Mouse (Mus musculus) T-helper 2 cell (primary cell): ENCODE measurements around the gene Jazf1.

ENCODE experiments used
- in situ Hi-C: fragments of 300-600 bp; cut with MboI, MseI; formaldehyde crosslinking; loops from one replicate; pipeline ENCODE4 v1.15.1; 2025; ENCODE audit warnings: high pct_unique_total_duplicates

Gene Jazf1

GRCm38 (mm10) chr6:52912143-52912918, 156.1 kb downstream of the Jazf1 start:
- in situ Hi-C loops = no loop called here

GRCm38 (mm10) chr6:52906801-52907200, 161.6 kb downstream of the Jazf1 start:
- in situ Hi-C loops = loop anchor here (5.0 kb wide), 1 partner anchor 60 kb away; no protein-coding TSS in a partner anchor

- in situ Hi-C loops = loop anchor here (5.0 kb wide), 1 partner anchor 58 kb away; no protein-coding TSS in a partner anchor
These were observed 163.3 kb downstream of the Jazf1 start for GRCm38 (mm10) chr6:52905100-52905499.

GRCm38 (mm10) chr6:52903226-52903960, 165.0 kb downstream of the Jazf1 start:
- in situ Hi-C loops = no loop called here

- in situ Hi-C loops = no loop called here
These were observed 168.7 kb downstream of the Jazf1 start for GRCm38 (mm10) chr6:52899574-52900245.

- in situ Hi-C loops = no loop called here
These were observed 173.4 kb downstream of the Jazf1 start for GRCm38 (mm10) chr6:52895075-52895474.

- in situ Hi-C loops = no loop called here
These were observed 174.0 kb downstream of the Jazf1 start for GRCm38 (mm10) chr6:52894501-52894823.

GRCm38 (mm10) chr6:52893811-52894500, 174.5 kb downstream of the Jazf1 start:
- in situ Hi-C loops = no loop called here

- in situ Hi-C loops = no loop called here
These were observed 175.5 kb downstream of the Jazf1 start for GRCm38 (mm10) chr6:52892978-52893377.

- in situ Hi-C loops = no loop called here
These were observed 180.8 kb downstream of the Jazf1 start for GRCm38 (mm10) chr6:52887541-52888203.

- in situ Hi-C loops = no loop called here
These were observed 184.7 kb downstream of the Jazf1 start for GRCm38 (mm10) chr6:52883773-52884172.

- in situ Hi-C loops = no loop called here
These were observed 191.3 kb downstream of the Jazf1 start for GRCm38 (mm10) chr6:52877176-52877575.

GRCm38 (mm10) chr6:52871306-52871705, 197.1 kb downstream of the Jazf1 start:
- in situ Hi-C loops = no loop called here

- in situ Hi-C loops = no loop called here
These were observed 199.2 kb downstream of the Jazf1 start for GRCm38 (mm10) chr6:52869252-52869651.

- in situ Hi-C loops = no loop called here
These were observed 200.1 kb downstream of the Jazf1 start for GRCm38 (mm10) chr6:52868352-52868751.

- in situ Hi-C loops = no loop called here
These were observed 206.5 kb downstream of the Jazf1 start for GRCm38 (mm10) chr6:52861928-52862327.

GRCm38 (mm10) chr6:52861186-52861820, 207.1 kb downstream of the Jazf1 start:
- in situ Hi-C loops = no loop called here

- in situ Hi-C loops = no loop called here
These were observed 207.7 kb downstream of the Jazf1 start for GRCm38 (mm10) chr6:52860713-52861112.

- in situ Hi-C loops = no loop called here
These were observed 209.5 kb downstream of the Jazf1 start for GRCm38 (mm10) chr6:52858911-52859431.

- in situ Hi-C loops = no loop called here
These were observed 215.9 kb downstream of the Jazf1 start for GRCm38 (mm10) chr6:52852404-52853107.
